Mouse (Mus musculus): ENCODE results near the gene Src. TPM values are rescaled to one million over a fixed set of nuclear protein-coding genes. Genes with fewer than 3 reads are reported as not detected.
"Not testable (repeated sequence)": the region's sequence is repeated elsewhere in the genome, so short reads cannot be mapped to it uniquely, and the experiment has no call there.

Gene Src
- polyA plus RNA-seq, 1 experiment from 2014 or later = 39.1 TPM

DNA sequence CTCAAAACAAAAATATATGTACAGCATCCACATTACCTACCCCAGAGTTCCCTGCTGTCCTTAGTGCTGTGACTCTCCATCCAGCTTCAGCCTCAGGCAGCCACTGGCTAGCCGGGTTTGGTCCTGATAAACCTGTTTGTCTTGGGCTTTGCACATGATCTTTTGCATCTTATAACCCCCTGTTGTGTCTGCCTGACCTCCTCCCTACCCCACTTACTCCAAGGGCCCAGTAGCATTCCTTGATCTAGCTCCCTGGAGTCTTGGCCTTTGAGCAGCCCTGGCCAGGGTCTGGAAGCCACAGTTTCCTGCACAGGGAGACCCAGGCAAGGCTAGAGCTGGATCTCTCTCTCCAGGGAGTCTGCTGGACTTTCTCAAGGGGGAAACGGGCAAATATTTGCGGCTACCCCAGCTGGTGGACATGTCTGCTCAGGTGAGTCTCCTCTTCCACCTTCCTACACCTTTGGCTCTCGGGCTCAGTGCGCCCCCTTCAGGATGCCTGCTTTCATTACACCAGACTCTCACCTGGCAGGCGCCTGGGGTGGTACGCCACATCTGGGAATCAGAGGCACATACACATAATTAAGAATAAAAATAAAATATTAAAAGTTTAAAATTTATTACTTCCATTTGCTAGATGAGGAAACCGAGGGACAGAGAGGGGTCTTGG, 50.0 kb downstream of the Src start:
- ATAC-seq = no peak
- WGBS = 64% methylated on average over 8 of the region's 8 CpGs

DNA sequence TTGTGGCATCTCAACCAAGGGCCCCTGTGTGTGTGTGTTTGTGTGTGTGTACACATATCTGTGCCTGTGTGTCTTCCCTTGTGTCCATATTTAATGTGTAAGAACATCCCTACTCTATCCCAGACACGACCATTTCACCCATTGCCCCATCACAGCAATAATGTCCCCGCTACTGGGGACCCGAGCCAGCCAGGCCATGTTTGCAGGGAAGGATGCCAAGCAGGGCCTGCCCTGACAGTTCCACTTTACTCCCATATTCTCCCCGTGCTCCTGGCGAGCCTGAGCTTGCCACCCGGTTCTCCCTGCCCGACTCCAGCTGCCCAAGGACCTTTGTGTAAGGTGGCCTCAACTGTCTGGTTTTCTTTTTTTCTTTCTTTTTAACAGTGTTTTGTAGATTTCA, 53.0 kb downstream of the Src start:
- peak overlapping the region; percentile 94; the same call in 1 of the 2 replicates for H3K27ac ChIP-seq
- H3K4me2 ChIP-seq (replicated peaks) = no peak overlapping the region
- no peaks in the 10 kb centered on the region for H3K9me3 ChIP-seq
- ATAC-seq = no peak
- H3K27me3 ChIP-seq = no peaks in the 10 kb centered on the region
- H3K9ac ChIP-seq (replicated peaks) = peak overlapping the region; percentile 41; the same call in 1 of the 2 replicates
- H3K4me1 ChIP-seq (replicated peaks) = peaks cover 73% of the 10 kb centered on the region
- 78% methylated on average over 7 of the region's 7 CpGs for WGBS
- H3K36me3 ChIP-seq = peaks cover 56% of the 10 kb centered on the region
- no peak overlapping the region for H3K4me3 ChIP-seq (replicated peaks)

More for the DNA sequence above, 50.0 kb downstream of the Src start:
- no peak overlapping the region for H3K27ac ChIP-seq
- peaks cover 73% of the 10 kb centered on the region for H3K4me1 ChIP-seq (replicated peaks)
- H3K4me2 ChIP-seq (replicated peaks) = no peak overlapping the region
- H3K9ac ChIP-seq (replicated peaks) = no peak overlapping the region
- peaks cover 65% of the 10 kb centered on the region for H3K36me3 ChIP-seq
- H3K27me3 ChIP-seq = no peaks in the 10 kb centered on the region
- no peak overlapping the region for H3K4me3 ChIP-seq (replicated peaks)
- no peaks in the 10 kb centered on the region for H3K9me3 ChIP-seq

GRCm38 (mm10) chr2:157471737-157472136, 53.5 kb downstream of the Src start:
- Histone ChIP-seq H3K4me1 (replicated peaks) (peaks cover 73% of the 10 kb centered on the region), H3K27me3 (no peaks in the 10 kb centered on the region), H3K9ac (replicated peaks) (peak overlapping the region; percentile 41; the same call in 1 of the 2 replicates), H3K9me3 (no peaks in the 10 kb centered on the region), H3K27ac (peak overlapping the region; percentile 94), H3K36me3 (peaks cover 52% of the 10 kb centered on the region), H3K4me2 (replicated peaks) (no peak overlapping the region), H3K4me3 (replicated peaks) (no peak overlapping the region)
- WGBS = 76% methylated on average over 6 of the region's 6 CpGs
- ATAC-seq = no peak

- H3K4me1 ChIP-seq (replicated peaks) = peaks cover 71% of the 10 kb centered on the region
- WGBS = 66% methylated on average over 4 of the region's 4 CpGs
- no peak overlapping the region for H3K4me2 ChIP-seq (replicated peaks)
- peaks cover 45% of the 10 kb centered on the region for H3K36me3 ChIP-seq
- peak overlapping the region; percentile 60; the same call in 1 of the 2 replicates for H3K9ac ChIP-seq (replicated peaks)
- no peak for ATAC-seq
- no peak overlapping the region for H3K4me3 ChIP-seq (replicated peaks)
- H3K9me3 ChIP-seq = no peaks in the 10 kb centered on the region
- no peaks in the 10 kb centered on the region for H3K27me3 ChIP-seq
- H3K27ac ChIP-seq = peak overlapping the region; percentile 94
These were observed 54.2 kb downstream of the Src start for GRCm38 (mm10) chr2:157472469-157472868.

DNA sequence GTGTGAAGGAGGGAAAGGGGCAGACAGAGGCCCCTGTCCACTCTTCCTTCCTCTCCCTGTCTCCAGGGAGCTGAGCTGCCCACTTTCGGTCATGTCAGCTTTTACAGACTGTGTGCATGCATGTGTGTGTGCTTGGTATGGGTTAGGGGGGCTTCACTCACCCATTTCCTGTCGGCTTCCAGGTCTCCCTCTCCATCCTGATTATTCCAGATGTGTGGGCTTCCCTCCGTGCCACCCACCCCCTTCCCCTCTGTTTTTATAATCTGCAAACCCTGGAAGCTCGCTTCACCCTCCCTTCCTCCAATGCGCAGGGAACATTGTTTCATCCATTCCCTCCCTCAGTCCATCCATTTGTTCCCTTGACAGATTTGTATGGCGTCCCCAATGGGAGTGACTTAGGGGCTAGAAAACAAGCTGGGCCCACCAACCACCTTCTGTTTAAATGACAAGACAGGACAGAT, 56.1 kb downstream of the Src start:
- H3K4me1 ChIP-seq (replicated peaks) = peaks cover 85% of the 10 kb centered on the region
- H3K9ac ChIP-seq (replicated peaks) = peak overlapping the region; percentile 60
- ATAC-seq = 0 out of 2 replicates have a peak, but pooled peaks have one; percentile 15
- H3K36me3 ChIP-seq = peaks cover 27% of the 10 kb centered on the region
- no peak overlapping the region for H3K4me3 ChIP-seq (replicated peaks)
- H3K27ac ChIP-seq = peak overlapping the region; percentile 94
- H3K4me2 ChIP-seq (replicated peaks) = no peak overlapping the region
- H3K9me3 ChIP-seq = no peaks in the 10 kb centered on the region
- H3K27me3 ChIP-seq = no peaks in the 10 kb centered on the region
- WGBS = 5% methylated on average over 6 of the region's 6 CpGs

DNA sequence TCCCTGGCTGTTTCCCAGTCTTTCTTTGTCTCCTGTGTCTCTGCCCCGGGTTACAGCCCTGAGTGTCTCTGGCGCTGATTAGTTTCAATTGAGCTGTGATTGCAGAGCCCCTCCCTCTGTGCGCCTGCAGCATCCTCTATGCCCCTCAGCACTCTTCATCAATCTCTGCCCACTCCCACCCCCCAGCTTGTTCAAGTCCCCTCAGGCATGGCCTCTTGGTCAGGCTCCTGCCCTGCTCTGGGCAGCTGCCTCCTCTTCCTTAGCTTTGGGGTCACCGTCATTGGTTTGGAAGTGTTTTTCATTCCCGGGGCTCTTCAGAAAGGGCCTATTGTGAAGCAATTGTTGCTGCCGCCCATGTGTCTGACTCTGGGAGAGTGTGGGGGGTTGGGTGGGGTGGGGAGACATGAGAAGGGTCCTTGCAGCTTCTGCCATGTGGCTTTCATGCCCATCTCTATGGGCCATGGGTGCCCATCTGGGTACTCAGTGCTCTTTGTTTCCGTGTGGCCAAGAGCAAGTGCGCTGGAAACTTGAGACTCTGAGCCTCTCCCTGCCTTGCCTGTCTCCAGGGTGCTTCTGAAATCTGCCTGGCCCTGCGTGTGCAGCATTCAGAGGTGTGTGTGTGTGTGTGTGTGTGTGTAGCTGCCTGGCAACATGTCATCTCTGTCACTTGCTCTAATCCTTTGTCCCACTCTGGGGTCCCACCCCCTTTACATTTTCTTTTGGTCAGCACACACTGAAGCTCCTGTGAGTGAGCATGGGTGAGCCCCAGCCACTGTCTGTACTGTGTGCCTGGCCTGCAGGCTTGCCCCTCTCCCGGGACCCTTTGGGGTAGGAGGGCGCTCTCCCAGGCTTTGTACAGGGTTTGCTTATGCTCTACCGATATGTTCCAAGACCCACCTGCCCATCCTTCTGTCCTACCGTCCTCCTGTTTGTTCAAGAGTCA, 57.5 kb downstream of the Src start:
- 8% methylated on average over 13 of the region's 13 CpGs for WGBS
- peak; percentile 76 for ATAC-seq
- no peaks in the 10 kb centered on the region for H3K9me3 ChIP-seq

GRCm38 (mm10) chr2:157478651-157479050, 60.4 kb downstream of the Src start:
- 0 out of 2 replicates have a peak overlapping the region, but pooled peaks have one; percentile 6 for H3K27ac ChIP-seq
- H3K9ac ChIP-seq (replicated peaks) = 0 out of 2 replicates have a peak overlapping the region, but pooled peaks have one; percentile 17
- no peak for ATAC-seq

More for the DNA sequence above, 57.5 kb downstream of the Src start:
- peak overlapping the region; percentile 0; the same call in 1 of the 2 replicates for H3K4me2 ChIP-seq (replicated peaks)
- H3K4me3 ChIP-seq (replicated peaks) = no peak overlapping the region
- H3K27ac ChIP-seq = peak overlapping the region; percentile 94
- H3K4me1 ChIP-seq (replicated peaks) = peaks cover 91% of the 10 kb centered on the region
- H3K27me3 ChIP-seq = no peaks in the 10 kb centered on the region
- peaks cover 13% of the 10 kb centered on the region; the same call in 1 of the 2 replicates for H3K36me3 ChIP-seq
- peak overlapping the region; percentile 60 for H3K9ac ChIP-seq (replicated peaks)

DNA sequence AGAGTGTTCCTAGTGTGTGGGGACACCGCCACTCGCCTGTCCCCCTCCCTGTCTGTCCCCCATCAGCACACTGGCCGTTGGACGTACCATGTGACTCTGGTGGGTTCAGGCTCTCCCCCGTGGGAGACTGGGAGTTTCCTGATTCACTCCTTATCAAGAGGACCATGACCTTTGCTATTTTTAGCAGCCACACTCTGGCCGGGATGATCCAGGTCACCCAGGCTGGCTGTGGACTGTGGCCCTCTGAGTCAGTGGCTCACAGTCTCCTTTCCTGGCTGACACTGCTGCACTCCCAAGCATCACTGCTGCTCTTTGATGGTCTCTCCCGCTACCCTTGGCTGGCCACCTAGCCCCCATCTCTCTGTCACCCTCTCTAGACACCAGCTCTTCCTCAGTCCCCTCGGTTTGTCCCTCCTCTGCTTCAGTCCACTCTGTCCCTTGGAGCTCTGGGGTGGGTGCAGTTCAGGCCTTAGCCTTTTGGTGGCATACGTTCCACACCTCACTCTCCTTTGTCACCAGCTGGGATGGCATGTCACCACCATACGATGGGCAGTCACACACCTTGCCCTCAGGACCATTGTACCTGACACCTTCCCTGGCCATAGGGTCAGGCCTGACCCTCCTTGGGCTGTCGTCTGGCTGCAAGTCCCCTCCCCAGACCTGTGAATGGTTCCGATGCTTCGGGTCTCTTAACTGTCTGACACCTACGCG, 61.8 kb downstream of the Src start:
- peaks cover 78% of the 10 kb centered on the region for H3K4me1 ChIP-seq (replicated peaks)
- peak; percentile 9; the same call in 1 of the 2 replicates for ATAC-seq
- no peaks in the 10 kb centered on the region for H3K9me3 ChIP-seq
- no peaks in the 10 kb centered on the region for H3K27me3 ChIP-seq
- no peaks in the 10 kb centered on the region for H3K36me3 ChIP-seq
- no peak overlapping the region for H3K4me3 ChIP-seq (replicated peaks)
- 59% methylated on average over 15 of the region's 15 CpGs for WGBS
- no peak overlapping the region; the same call in 1 of the 2 replicates for H3K9ac ChIP-seq (replicated peaks)
- H3K4me2 ChIP-seq (replicated peaks) = no peak overlapping the region
- peak overlapping the region; percentile 44; the same call in 1 of the 2 replicates for H3K27ac ChIP-seq

More at GRCm38 (mm10) chr2:157478651-157479050, 60.4 kb downstream of the Src start:
- H3K27me3 ChIP-seq = no peaks in the 10 kb centered on the region
- peaks cover 88% of the 10 kb centered on the region for H3K4me1 ChIP-seq (replicated peaks)
- no peak overlapping the region for H3K4me3 ChIP-seq (replicated peaks)
- 43% methylated on average over 8 of the region's 8 CpGs for WGBS
- no peak overlapping the region for H3K4me2 ChIP-seq (replicated peaks)
- H3K9me3 ChIP-seq = no peaks in the 10 kb centered on the region
- no peaks in the 10 kb centered on the region for H3K36me3 ChIP-seq

- WGBS = 15% methylated on average over 12 of the region's 12 CpGs
- Histone ChIP-seq H3K4me3 (replicated peaks) (no peak overlapping the region), H3K4me1 (replicated peaks) (peaks cover 77% of the 10 kb centered on the region), H3K27me3 (no peaks in the 10 kb centered on the region), H3K36me3 (no peaks in the 10 kb centered on the region), H3K27ac (peak overlapping the region; percentile 81), H3K9me3 (no peaks in the 10 kb centered on the region), H3K4me2 (replicated peaks) (no peak overlapping the region), H3K9ac (replicated peaks) (peak overlapping the region; percentile 61)
- ATAC-seq = no peak
These were observed 64.5 kb downstream of the Src start for GRCm38 (mm10) chr2:157482729-157483128.

DNA sequence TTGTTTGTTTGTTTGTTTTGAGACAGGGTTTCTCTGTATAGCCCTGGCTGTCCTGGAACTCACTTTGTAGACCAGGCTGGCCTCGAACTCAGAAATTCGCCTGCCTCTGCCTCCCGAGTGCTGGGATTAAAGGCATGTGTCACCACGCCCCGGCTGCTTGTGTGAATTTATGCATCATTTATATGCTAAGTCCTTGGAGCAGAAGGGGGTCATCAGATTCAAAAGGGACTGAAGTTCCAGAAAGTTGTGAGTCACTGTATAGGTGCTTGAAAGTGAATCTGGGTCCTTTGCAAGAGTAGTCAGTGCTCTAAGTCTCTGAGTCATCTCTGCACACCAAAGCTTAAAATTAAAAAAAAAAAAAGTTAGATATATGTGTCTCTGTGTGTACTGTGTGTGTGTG, 68.3 kb downstream of the Src start:
- H3K9me3 ChIP-seq; H3K9ac ChIP-seq (replicated peaks); H3K4me2 ChIP-seq (replicated peaks); ATAC-seq; H3K36me3 ChIP-seq; H3K4me3 ChIP-seq (replicated peaks); H3K27me3 ChIP-seq: not testable (repeated sequence)
- 44% methylated on average over 5 of the region's 5 CpGs for WGBS
- peaks cover 52% of the 10 kb centered on the region for H3K4me1 ChIP-seq (replicated peaks)
- H3K27ac ChIP-seq = peak overlapping the region; percentile 94

GRCm38 (mm10) chr2:157486981-157487656, 68.9 kb downstream of the Src start:
- Histone ChIP-seq H3K27ac (peak overlapping the region; percentile 94), H3K36me3 (no peaks in the 10 kb centered on the region), H3K4me2 (replicated peaks) (peak overlapping the region; percentile 24), H3K9ac (replicated peaks) (peak overlapping the region; percentile 52), H3K4me1 (replicated peaks) (peaks cover 46% of the 10 kb centered on the region), H3K27me3 (no peaks in the 10 kb centered on the region), H3K9me3 (no peaks in the 10 kb centered on the region), H3K4me3 (replicated peaks) (no peak overlapping the region)
- ATAC-seq = peak; percentile 47
- 15% methylated on average over 7 of the region's 7 CpGs for WGBS

Measured in midbrain, embryonic 13.5 days (tissue).